Mouse (Mus musculus) midbrain, embryonic 10.5 days (tissue): ENCODE results near the gene Rnf214. TPM values are rescaled to one million over a fixed set of nuclear protein-coding genes. Genes with fewer than 3 reads are reported as not detected.

ENCODE experiments used
- DNase-seq: peaks from one replicate; pipeline ENCODE4 v3.0.0-alpha.2; 2017; ENCODE audit warnings: low spot score
- H3K27ac ChIP-seq: fragments of 300-500 bp; sonication (generic); replicated peaks from 2 replicates; pipeline ENCODE4 v1.5.1; 2016; ENCODE audit warnings: mild to moderate bottlenecking
- H3K27me3 ChIP-seq: fragments of 300-500 bp; sonication (generic); 2 replicates; pipeline ENCODE4 v1.6.1; 2016; ENCODE audit warnings: low read depth, mild to moderate bottlenecking; ENCODE audit not compliant: poor library complexity, severe bottlenecking
- H3K36me3 ChIP-seq: fragments of 300-500 bp; sonication (generic); 2 replicates; pipeline ENCODE4 v1.6.1; 2016; ENCODE audit warnings: mild to moderate bottlenecking, moderate library complexity
- H3K4me1 ChIP-seq: fragments of 300-500 bp; sonication (generic); 2 replicates; pipeline ENCODE4 v1.6.1; 2016
- H3K4me3 ChIP-seq: fragments of 300-500 bp; sonication (generic); 2 replicates; pipeline ENCODE4 v1.5.1; 2016; ENCODE audit warnings: mild to moderate bottlenecking, moderate library complexity
- H3K9me3 ChIP-seq: fragments of 300-500 bp; sonication (generic); replicated peaks from 2 replicates; pipeline ENCODE4 v1.6.1; 2016; ENCODE audit warnings: mild to moderate bottlenecking
- WGBS: fragments of 180-500 bp; shearing (Covaris S2); methylation state at CpG from one replicate; pipeline ENCODE4 v1.1.7; 2016; 5-methylcytosine and 5-hydroxymethylcytosine counted together
- polyA plus RNA-seq: library from polyadenylated mRNA; unstranded; fragments of >200 nt; fragmentation: Nextera tagmentation; extraction: Ambion mirVana; gene quantifications from 2 replicates; pipeline ENCODE4 v1.2.1, GENCODE M21; 2016

The Rnf214 gene
- polyA plus RNA-seq, 1 experiment from 2014 or later: 70.2 TPM

GRCm38 (mm10) chr9:45843007-45843406 is 63.7 kb downstream of the Rnf214 start:
- Histone ChIP-seq H3K27ac (no peak overlapping the region), H3K9me3 (no peaks in the 10 kb centered on the region), H3K36me3 (no peaks in the 10 kb centered on the region), H3K27me3 (no peaks in the 10 kb centered on the region), H3K4me1 (peaks cover 52% of the 10 kb centered on the region), H3K4me3 (no peak overlapping the region)
- 85% methylated on average over 5 of the region's 5 CpGs for WGBS
- DNase-seq: no peak

GRCm38 (mm10) chr9:45841458-45841857 is 65.3 kb downstream of the Rnf214 start:
- Histone ChIP-seq H3K4me1 (peaks cover 51% of the 10 kb centered on the region), H3K27me3 (no peaks in the 10 kb centered on the region), H3K27ac (no peak overlapping the region), H3K4me3 (no peak overlapping the region), H3K36me3 (no peaks in the 10 kb centered on the region), H3K9me3 (no peaks in the 10 kb centered on the region)
- no peak for DNase-seq
- WGBS: 85% methylated on average over 6 of the region's 6 CpGs

DNA sequence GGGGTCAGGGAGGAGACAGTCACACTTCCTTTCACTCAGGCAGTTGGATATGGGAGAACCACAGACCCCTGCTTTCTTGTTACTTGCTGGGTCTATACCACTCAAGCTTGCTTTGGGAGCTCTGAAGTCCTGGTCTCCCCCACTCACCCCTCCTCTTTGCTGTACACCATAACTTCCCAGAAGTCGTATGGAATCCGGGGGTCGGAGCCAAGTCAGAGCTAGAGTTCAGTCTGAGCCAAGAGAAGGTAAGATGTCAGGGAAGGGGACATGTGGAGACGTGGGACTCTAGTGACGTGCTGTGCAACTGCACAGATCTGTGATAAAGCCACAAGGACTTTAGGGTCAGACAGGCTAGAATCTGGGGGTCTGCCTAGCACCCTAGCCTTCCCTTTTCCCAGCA is 66.4 kb downstream of the Rnf214 start:
- WGBS: 82% methylated on average over 5 of the region's 5 CpGs

GRCm38 (mm10) chr9:45839982-45840300 is 66.8 kb downstream of the Rnf214 start:
- no peak for DNase-seq
- H3K36me3 ChIP-seq: no peaks in the 10 kb centered on the region
- H3K9me3 ChIP-seq: no peaks in the 10 kb centered on the region
- H3K27me3 ChIP-seq: no peaks in the 10 kb centered on the region
- H3K4me3 ChIP-seq: peak overlapping the region; percentile 89
- peaks cover 44% of the 10 kb centered on the region for H3K4me1 ChIP-seq
- 75% methylated on average over 7 of the region's 7 CpGs for WGBS
- no peak overlapping the region for H3K27ac ChIP-seq

More for the DNA sequence above, 66.4 kb downstream of the Rnf214 start:
- no peak for DNase-seq
- Histone ChIP-seq H3K27me3 (no peaks in the 10 kb centered on the region), H3K9me3 (no peaks in the 10 kb centered on the region), H3K4me3 (peak overlapping the region; percentile 89), H3K4me1 (peaks cover 46% of the 10 kb centered on the region), H3K27ac (no peak overlapping the region), H3K36me3 (no peaks in the 10 kb centered on the region)

DNA sequence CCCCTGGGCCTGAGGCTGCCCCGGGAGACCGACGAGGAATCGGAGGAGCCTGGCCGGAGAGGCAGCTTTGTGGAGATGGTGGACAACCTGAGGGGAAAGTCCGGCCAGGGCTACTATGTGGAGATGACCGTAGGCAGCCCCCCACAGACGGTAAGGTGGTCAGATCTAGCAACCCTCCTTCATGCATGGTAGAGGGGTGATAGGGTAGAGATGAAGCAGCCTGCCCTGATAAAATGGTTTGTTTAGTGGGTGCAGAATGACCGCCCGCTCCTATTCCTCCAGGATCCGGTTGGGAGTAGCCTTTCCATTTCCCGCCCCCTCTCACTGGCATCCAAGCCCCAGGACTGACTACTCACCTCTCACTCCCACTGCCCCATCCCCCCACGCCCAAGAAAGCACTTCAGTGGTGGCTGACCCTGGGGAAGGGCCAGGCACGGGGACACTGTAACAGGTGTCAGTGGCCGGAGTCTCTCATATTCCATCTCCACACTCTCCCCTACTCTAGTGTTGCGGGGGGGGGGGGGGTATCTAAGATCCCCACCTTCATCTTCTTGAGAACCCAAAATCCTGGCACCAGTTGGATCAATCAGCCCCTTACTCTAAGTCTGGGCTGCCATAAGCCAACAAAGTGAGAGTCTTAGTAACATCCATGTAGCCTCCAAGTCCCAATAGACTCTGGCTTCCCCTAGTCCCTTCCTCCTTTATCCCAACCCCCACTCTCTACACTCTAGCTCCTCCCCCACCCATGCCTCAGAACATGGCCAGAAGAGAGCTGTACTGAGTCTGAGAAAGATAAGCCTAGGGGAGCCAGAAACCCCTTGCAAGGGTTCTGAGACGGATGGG is 67.4 kb downstream of the Rnf214 start:
- DNase-seq: no peak
- Histone ChIP-seq H3K4me3 (peak overlapping the region; percentile 89), H3K27me3 (no peaks in the 10 kb centered on the region), H3K36me3 (no peaks in the 10 kb centered on the region), H3K4me1 (peaks cover 44% of the 10 kb centered on the region), H3K9me3 (no peaks in the 10 kb centered on the region), H3K27ac (peak overlapping the region; percentile 82)
- WGBS: 14% methylated on average over 17 of the region's 17 CpGs

- Histone ChIP-seq H3K9me3 (no peaks in the 10 kb centered on the region), H3K4me1 (peaks cover 44% of the 10 kb centered on the region), H3K27me3 (no peaks in the 10 kb centered on the region), H3K27ac (peak within 1 kb of the TSS; percentile 82), H3K4me3 (peak within 1 kb of the TSS; percentile 89), H3K36me3 (no peaks in the 10 kb centered on the region)
- WGBS: under 1% methylated on average over 40 of the region's 40 CpGs
- peak; percentile 79 for DNase-seq
Observed at GRCm38 (mm10) chr9:45838434-45839138, 68.1 kb downstream of the Rnf214 start, which contains the start of gene Bace1. Gene Bace1 (plus strand): TSS chr9:45838580.

DNA sequence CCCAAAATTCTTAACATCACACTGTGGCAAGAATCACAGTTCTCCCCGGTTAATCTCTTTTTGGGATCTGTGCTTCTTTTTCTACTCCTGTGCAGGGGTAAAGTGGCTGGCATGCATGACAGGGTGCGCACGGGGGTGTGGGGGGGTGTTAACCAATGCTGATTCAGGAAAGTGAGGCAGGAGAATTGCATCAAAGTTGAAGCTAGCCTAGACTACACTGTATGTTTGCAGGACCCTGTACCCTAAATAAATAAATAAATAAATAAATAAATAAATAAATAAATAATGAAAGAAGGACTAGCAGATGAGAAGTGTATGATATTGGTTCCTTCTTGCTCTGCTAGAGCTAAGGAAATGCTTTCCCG is 68.7 kb downstream of the Rnf214 start:
- 27% methylated on average over 4 of the region's 4 CpGs for WGBS
- no peaks in the 10 kb centered on the region for H3K9me3 ChIP-seq
- peak overlapping the region; percentile 82; the same call in 1 of the 2 replicates for H3K27ac ChIP-seq
- H3K4me1 ChIP-seq: peaks cover 44% of the 10 kb centered on the region
- H3K27me3 ChIP-seq: no peaks in the 10 kb centered on the region
- DNase-seq: no peak
- H3K36me3 ChIP-seq: no peaks in the 10 kb centered on the region
- peak overlapping the region; percentile 89 for H3K4me3 ChIP-seq

GRCm38 (mm10) chr9:45833461-45833860 is 73.2 kb downstream of the Rnf214 start:
- Histone ChIP-seq H3K4me1 (peaks cover 7% of the 10 kb centered on the region), H3K9me3 (0 out of 2 replicates have a peak, but pooled peaks cover 3% of the 10 kb centered on the region), H3K4me3 (no peak overlapping the region), H3K27ac (no peak overlapping the region), H3K36me3 (no peaks in the 10 kb centered on the region), H3K27me3 (no peaks in the 10 kb centered on the region)
- 85% methylated on average over 2 of the region's 2 CpGs for WGBS
- DNase-seq: no peak

DNA sequence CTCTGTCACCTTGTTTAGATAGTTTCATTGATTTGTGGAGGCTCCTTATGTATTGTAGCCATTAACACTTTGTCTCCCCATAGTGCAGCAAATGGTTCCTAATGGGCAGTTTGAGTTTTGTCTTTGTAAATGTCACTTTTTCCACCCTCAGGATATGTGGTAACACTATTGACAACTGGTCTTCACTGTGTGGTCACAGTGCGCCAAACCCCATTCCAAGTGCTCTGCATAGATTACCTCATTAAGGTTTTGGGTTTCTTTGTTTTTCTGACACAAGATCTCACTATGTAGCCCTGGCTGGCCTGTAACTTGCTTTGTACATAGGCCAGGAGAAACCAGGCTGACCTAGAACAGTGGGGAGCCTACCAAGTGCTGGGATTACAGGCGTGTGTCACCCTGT is 73.8 kb downstream of the Rnf214 start:
- Histone ChIP-seq H3K9me3 (0 out of 2 replicates have a peak, but pooled peaks cover 3% of the 10 kb centered on the region), H3K27ac (no peak overlapping the region), H3K36me3 (no peaks in the 10 kb centered on the region), H3K4me1 (peaks cover 8% of the 10 kb centered on the region), H3K27me3 (no peaks in the 10 kb centered on the region), H3K4me3 (no peak overlapping the region)
- WGBS: 94% methylated on average over 2 of the region's 2 CpGs
- no peak for DNase-seq

GRCm38 (mm10) chr9:45829107-45829506 is 77.6 kb downstream of the Rnf214 start:
- Histone ChIP-seq H3K27ac (0 out of 2 replicates have a peak overlapping the region, but pooled peaks have one; percentile 19), H3K9me3 (0 out of 2 replicates have a peak, but pooled peaks cover 3% of the 10 kb centered on the region)

GRCm38 (mm10) chr9:45828291-45828963 is 78.3 kb downstream of the Rnf214 start, which contains the start of gene Cep164:
Gene Cep164 (minus strand): TSS chr9:45828691.
- Histone ChIP-seq H3K4me3 (peak within 1 kb of the TSS; percentile 75), H3K27me3 (no peaks in the 10 kb centered on the region), H3K9me3 (0 out of 2 replicates have a peak, but pooled peaks cover 3% of the 10 kb centered on the region), H3K4me1 (peaks cover 19% of the 10 kb centered on the region), H3K36me3 (peaks cover 3% of the 10 kb centered on the region), H3K27ac (peak within 1 kb of the TSS; percentile 87)
- under 1% methylated on average over 31 of the region's 31 CpGs for WGBS
- DNase-seq: peak; percentile 90

More at GRCm38 (mm10) chr9:45829107-45829506, 77.6 kb downstream of the Rnf214 start:
- H3K27me3 ChIP-seq: no peaks in the 10 kb centered on the region
- H3K4me1 ChIP-seq: peaks cover 19% of the 10 kb centered on the region
- peak overlapping the region; percentile 75 for H3K4me3 ChIP-seq
- DNase-seq: peak; percentile 81
- 31% methylated on average over 10 of the region's 10 CpGs for WGBS
- H3K36me3 ChIP-seq: no peaks in the 10 kb centered on the region

DNA sequence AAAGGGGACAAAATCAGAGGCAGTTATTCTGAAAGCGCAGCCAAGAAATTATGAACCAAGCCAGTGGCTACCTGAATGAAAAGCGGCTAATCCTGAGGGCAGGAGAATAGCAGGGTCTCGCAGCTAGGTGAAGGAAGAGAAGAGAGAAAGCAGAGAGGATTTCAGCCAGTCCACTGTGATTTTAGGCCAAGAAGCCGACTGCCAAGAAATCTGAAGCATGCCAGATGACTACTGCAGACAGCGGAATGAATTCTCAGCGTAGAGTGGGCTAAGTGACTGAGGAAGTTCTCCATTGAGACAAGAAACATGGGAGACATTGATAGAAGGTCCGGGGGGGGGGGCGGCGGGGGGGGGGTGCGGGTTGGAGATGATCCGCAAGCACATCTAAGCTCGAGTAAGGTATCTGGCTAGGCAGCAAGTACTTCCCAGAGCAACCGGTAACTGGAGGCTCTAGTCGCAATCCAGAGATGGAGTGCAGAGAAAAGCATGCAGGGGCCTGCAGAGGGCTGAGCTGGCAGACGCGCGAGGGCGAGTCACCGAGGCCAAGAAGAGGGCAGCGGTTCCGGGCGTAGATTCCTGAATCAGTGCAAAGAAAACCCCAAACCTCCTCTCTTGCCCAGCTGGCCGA is 78.9 kb downstream of the Rnf214 start:
- H3K27ac ChIP-seq: peak overlapping the region; percentile 87

More for the DNA sequence above, 78.9 kb downstream of the Rnf214 start:
- 7% methylated on average over 23 of the region's 23 CpGs for WGBS
- no peak for DNase-seq
- H3K27me3 ChIP-seq: no peaks in the 10 kb centered on the region
- H3K36me3 ChIP-seq: peaks cover 10% of the 10 kb centered on the region
- H3K4me3 ChIP-seq: peak overlapping the region; percentile 75
- peaks cover 19% of the 10 kb centered on the region for H3K4me1 ChIP-seq
- H3K9me3 ChIP-seq: 0 out of 2 replicates have a peak, but pooled peaks cover 3% of the 10 kb centered on the region
